Mouse (Mus musculus) frontal cortex, postnatal 14 days (tissue): ENCODE data around the gene Gm19426.

ENCODE experiments used
- DNase-seq, 2 experiments: peaks; one replicate each; pipeline ENCODE4 v3.0.0; 2022; ENCODE audit warnings: low spot score in 2 of 2

Gm19426 gene

GRCm38 (mm10) chr2:84743561-84743960 lies at the start of gene Gm19426:
Gm19426 (minus strand) TSS chr2:84743655.
- DNase-seq: peak; percentile 66 to 67

GRCm38 (mm10) chr2:84793154-84793553 lies 49.7 kb upstream of the Gm19426 start:
- DNase-seq: no peak

- DNase-seq: no peak
Observed at GRCm38 (mm10) chr2:84792516-84792915, 49.1 kb upstream of the Gm19426 start.

- DNase-seq: no peak
Observed at GRCm38 (mm10) chr2:84790418-84790817, 47.0 kb upstream of the Gm19426 start.

- DNase-seq: no peak
Observed at GRCm38 (mm10) chr2:84788316-84788715, 44.9 kb upstream of the Gm19426 start.

GRCm38 (mm10) chr2:84783840-84784566 lies 40.5 kb upstream of the Gm19426 start:
- no peak for DNase-seq

GRCm38 (mm10) chr2:84783315-84783714 lies 39.9 kb upstream of the Gm19426 start:
- DNase-seq: no peak

- DNase-seq: no peak
Observed at GRCm38 (mm10) chr2:84779210-84779609, 35.8 kb upstream of the Gm19426 start.

- no peak for DNase-seq
Observed at GRCm38 (mm10) chr2:84777706-84778105, 34.3 kb upstream of the Gm19426 start.

GRCm38 (mm10) chr2:84775665-84776064 lies 32.2 kb upstream of the Gm19426 start:
- DNase-seq: no peak

- DNase-seq: no peak
Observed at GRCm38 (mm10) chr2:84775241-84775640, 31.8 kb upstream of the Gm19426 start, which contains the start of gene Serping1. Serping1 (minus strand) TSS chr2:84775444.

- no peak for DNase-seq
Observed at GRCm38 (mm10) chr2:84774751-84775150, 31.3 kb upstream of the Gm19426 start.

GRCm38 (mm10) chr2:84773195-84773594 lies 29.7 kb upstream of the Gm19426 start:
- no peak for DNase-seq

GRCm38 (mm10) chr2:84772454-84772853 lies 29.0 kb upstream of the Gm19426 start:
- no peak for DNase-seq

GRCm38 (mm10) chr2:84770501-84770900 lies 27.0 kb upstream of the Gm19426 start:
- DNase-seq: no peak

- DNase-seq: no peak
Observed at GRCm38 (mm10) chr2:84762818-84763217, 19.4 kb upstream of the Gm19426 start.

GRCm38 (mm10) chr2:84762295-84762694 lies 18.8 kb upstream of the Gm19426 start:
- DNase-seq: no peak

GRCm38 (mm10) chr2:84761840-84762239 lies 18.4 kb upstream of the Gm19426 start:
- DNase-seq: no peak

- no peak for DNase-seq
Observed at GRCm38 (mm10) chr2:84761309-84761708, 17.9 kb upstream of the Gm19426 start.

GRCm38 (mm10) chr2:84760777-84761176 lies 17.3 kb upstream of the Gm19426 start:
- DNase-seq: no peak

- no peak for DNase-seq
Observed at GRCm38 (mm10) chr2:84758542-84759127, 15.2 kb upstream of the Gm19426 start.

GRCm38 (mm10) chr2:84757026-84757682 lies 13.7 kb upstream of the Gm19426 start:
- DNase-seq: no peak

- DNase-seq: no peak
Observed at GRCm38 (mm10) chr2:84756245-84756644, 12.8 kb upstream of the Gm19426 start.
